Comparison of ENCODE assay signal across 9 mouse cellular contexts in the genomic region with DNA sequence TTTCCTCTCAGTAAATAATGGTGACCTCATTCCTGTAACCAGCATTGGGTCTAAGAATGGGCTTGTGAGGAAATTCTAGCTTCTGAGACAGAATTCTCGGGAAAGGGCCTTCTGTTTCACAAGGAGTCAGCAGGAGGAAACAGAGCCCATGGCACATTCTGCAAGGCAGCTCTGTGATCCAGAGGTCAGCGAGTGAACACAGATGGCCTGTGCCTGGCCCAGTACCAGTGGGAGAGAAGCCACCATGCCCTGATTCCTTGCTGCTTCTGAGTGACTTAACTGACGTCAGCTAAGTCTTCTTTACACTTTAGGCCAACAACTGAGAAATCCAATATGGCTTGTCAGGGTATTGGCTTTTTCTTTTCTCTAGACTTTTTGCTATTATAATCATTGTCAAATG.
A peak's percentile ranks its signal among the peaks of the same experiment; 100 is the strongest.
DNase-seq lines count a peak whose midpoint lies in the region; ATAC-seq and TF ChIP-seq lines count a peak whose summit lies in the region.
"Had no signal": no experiment of that assay in that cellular context is flagged by ENCODE, and none has a peak within 500 bp of the region (broad histone marks: within the 10 kb centered on the region; RNA-seq: fewer than 3 reads in every experiment).

No protein-coding gene starts in this region.

- no peaks in the 10 kb centered on the region for H3K4me1 ChIP-seq in hindbrain, postnatal 0 days (ENCODE audit: insufficient read depth, low read length)
- no peaks in the 10 kb centered on the region for H3K4me1 ChIP-seq in hindbrain, embryonic 11.5 days (replicated peaks; ENCODE audit: control insufficient read depth, insufficient read depth, low read length)
- no peaks in the 10 kb centered on the region for H3K4me1 ChIP-seq in lung, postnatal 0 days (ENCODE audit: insufficient read depth, low read depth, low read length)

- TF ChIP-seq CTCF in hindbrain, postnatal 0 days (IDR thresholded peaks at IDR 0.05; ENCODE audit: low read depth) = no peak
- no peak for TF ChIP-seq CTCF in lung, postnatal 0 days (IDR thresholded peaks at IDR 0.05)

- no peak overlapping the region for H3K9ac ChIP-seq in hindbrain, postnatal 0 days (replicated peaks; ENCODE audit: low read length)
- H3K9ac ChIP-seq in hindbrain, embryonic 11.5 days (ENCODE audit: low read depth, low read length) = no peak overlapping the region
- H3K9ac ChIP-seq in lung, postnatal 0 days (replicated peaks; ENCODE audit: low read depth) = no peak overlapping the region

- peak; percentile 17 for DNase-seq in hindbrain, postnatal 0 days (ENCODE audit: low spot score)
- no peak for DNase-seq in hindbrain, embryonic 11.5 days (ENCODE audit: low spot score)
- peak; percentile 81 for DNase-seq in cerebellum, adult 9-11 months
- DNase-seq in heart, adult 9 months (ENCODE audit: low spot score in 2 of 2) = peak; percentile 37 to 55
- DNase-seq in lung, postnatal 0 days (ENCODE audit: low spot score) = peak; percentile 38
- no peak for DNase-seq in testis, postnatal 14 days (ENCODE audit: low spot score)
- DNase-seq in layer of hippocampus, postnatal 10 days (ENCODE audit: low spot score in 2 of 2) = no peak

- no peaks in the 10 kb centered on the region for H3K9me3 ChIP-seq in hindbrain, postnatal 0 days (ENCODE audit: low read length)
- no peaks in the 10 kb centered on the region for H3K9me3 ChIP-seq in hindbrain, embryonic 11.5 days (ENCODE audit: control insufficient read depth, low read length)
- H3K9me3 ChIP-seq in lung, postnatal 0 days (ENCODE audit: low read length) = no peaks in the 10 kb centered on the region

- no peak overlapping the region for H3K4me3 ChIP-seq in hindbrain, postnatal 0 days (ENCODE audit: low read length)
- H3K4me3 ChIP-seq in hindbrain, embryonic 11.5 days (ENCODE audit: low read depth, low read length) = no peak overlapping the region
- no peak overlapping the region for H3K4me3 ChIP-seq in lung, postnatal 0 days (ENCODE audit: low read depth, low read length)

- TF ChIP-seq EP300 in lung, postnatal 0 days (IDR thresholded peaks at IDR 0.05) = no peak

- no peak overlapping the region for H3K27ac ChIP-seq in hindbrain, postnatal 0 days
- no peak overlapping the region for H3K27ac ChIP-seq in hindbrain, embryonic 11.5 days (ENCODE audit: low read depth, low read length)
- no peak overlapping the region for H3K27ac ChIP-seq in lung, postnatal 0 days (ENCODE audit: low read length)

- H3K4me2 ChIP-seq in hindbrain, postnatal 0 days (ENCODE audit: low read depth, low read length) = no peak overlapping the region
- no peak overlapping the region for H3K4me2 ChIP-seq in hindbrain, embryonic 11.5 days (replicated peaks; ENCODE audit: low read depth, low read length)
- H3K4me2 ChIP-seq in lung, postnatal 0 days (replicated peaks; ENCODE audit: low read depth, low read length) = no peak overlapping the region

- H3K27me3 ChIP-seq in hindbrain, postnatal 0 days (ENCODE audit: insufficient read depth, low read length) = no peaks in the 10 kb centered on the region
- H3K27me3 ChIP-seq in hindbrain, embryonic 11.5 days (ENCODE audit: control insufficient read depth, insufficient read depth, low read length) = no peaks in the 10 kb centered on the region
- no peaks in the 10 kb centered on the region for H3K27me3 ChIP-seq in lung, postnatal 0 days (replicated peaks; ENCODE audit: insufficient read depth, low read length)
- H3K27me3 ChIP-seq: CH12.LX had no signal

- no peaks in the 10 kb centered on the region for H3K36me3 ChIP-seq in hindbrain, postnatal 0 days (ENCODE audit: insufficient read depth, low read length)
- no peaks in the 10 kb centered on the region for H3K36me3 ChIP-seq in hindbrain, embryonic 11.5 days (ENCODE audit: control insufficient read depth, insufficient read depth, low read length)
- H3K36me3 ChIP-seq in lung, postnatal 0 days (ENCODE audit: insufficient read depth, low read length) = no peaks in the 10 kb centered on the region

- WGBS in hindbrain, postnatal 0 days = 34% methylated on average over 3 of the region's 3 CpGs
- WGBS in hindbrain, embryonic 11.5 days = 55% methylated on average over 3 of the region's 3 CpGs
- WGBS in lung, postnatal 0 days = 27% methylated on average over 3 of the region's 3 CpGs

- no peak for ATAC-seq in hindbrain, postnatal 0 days
- no peak for ATAC-seq in hindbrain, embryonic 11.5 days (ENCODE audit: low FRiP score)
- peak; percentile 65 for ATAC-seq in lung, postnatal 0 days
- ATAC-seq in erythroid progenitor cell, adult 5-6 weeks (replicated peaks; ENCODE audit: low FRiP score, poor library complexity, severe bottlenecking) = no peak

Comparison
In these comparisons a context has a peak if more than half of its experiments do, and no peak if none do; other contexts are left out.
1. DNase-seq: peak in hindbrain, postnatal 0 days (single experiment), cerebellum, adult 9-11 months (single experiment), heart, adult 9 months (2 of 2) and lung, postnatal 0 days (single experiment); none in hindbrain, embryonic 11.5 days (single experiment), testis, postnatal 14 days (single experiment) and layer of hippocampus, postnatal 10 days (0 of 2).